Mouse (Mus musculus): ENCODE data around the gene Far1. TPM values are rescaled to one million over a fixed set of nuclear protein-coding genes. Genes with fewer than 3 reads are reported as not detected.

Gene Far1
- 52.1 and 65.3 TPM in 2 replicates for polyA plus RNA-seq (2014; fragmentation: Nextera tagmentation; extraction: Ambion mirVana)

- Histone ChIP-seq H3K4me1 (ENCODE audit: control insufficient read depth, insufficient read depth, low read length) (peaks cover 10% of the 10 kb centered on the region; the same call in 1 of the 2 replicates), H3K27ac (ENCODE audit: low read depth, low read length) (peak within 1 kb of the TSS; percentile 81), H3K9ac (ENCODE audit: low read depth, low read length) (peak within 1 kb of the TSS; percentile 97), H3K36me3 (ENCODE audit: control insufficient read depth, insufficient read depth, low read length) (no peaks in the 10 kb centered on the region), H3K4me2 (peak within 1 kb of the TSS; percentile 95), H3K27me3 (ENCODE audit: control insufficient read depth, insufficient read depth, low read length) (no peaks in the 10 kb centered on the region), H3K4me3 (ENCODE audit: low read depth, low read length) (peak within 1 kb of the TSS; percentile 99), H3K9me3 (replicated peaks; ENCODE audit: control insufficient read depth, low read length) (no peaks in the 10 kb centered on the region)
- peak; percentile 99 for ATAC-seq (replicated peaks; ENCODE audit: insufficient number of reproducible peaks, low FRiP score, low TSS enrichment)
- under 1% methylated on average over 71 of the region's 71 CpGs for WGBS (ENCODE audit: insufficient replicate concordance)
Measured at GRCm38 (mm10) chr7:113513286-113513962, at the start of gene Far1. TSS of gene Far1 (plus strand) at chr7:113513834.

- no peak overlapping the region for H3K9ac ChIP-seq (ENCODE audit: low read depth, low read length)
- H3K27ac ChIP-seq (ENCODE audit: low read depth, low read length) = no peak overlapping the region
- H3K27me3 ChIP-seq (ENCODE audit: control insufficient read depth, insufficient read depth, low read length) = no peaks in the 10 kb centered on the region
- no peaks in the 10 kb centered on the region for H3K9me3 ChIP-seq (replicated peaks; ENCODE audit: control insufficient read depth, low read length)
- H3K4me1 ChIP-seq (ENCODE audit: control insufficient read depth, insufficient read depth, low read length) = no peaks in the 10 kb centered on the region
- H3K4me3 ChIP-seq (ENCODE audit: low read depth, low read length) = no peak overlapping the region
- WGBS (ENCODE audit: insufficient replicate concordance) = 77% methylated on average over 3 of the region's 3 CpGs
- H3K4me2 ChIP-seq = no peak overlapping the region
- H3K36me3 ChIP-seq (ENCODE audit: control insufficient read depth, insufficient read depth, low read length) = no peaks in the 10 kb centered on the region
- ATAC-seq (replicated peaks; ENCODE audit: insufficient number of reproducible peaks, low FRiP score, low TSS enrichment) = no peak
Measured at GRCm38 (mm10) chr7:113468345-113468744, 45.3 kb upstream of the Far1 start.

DNA sequence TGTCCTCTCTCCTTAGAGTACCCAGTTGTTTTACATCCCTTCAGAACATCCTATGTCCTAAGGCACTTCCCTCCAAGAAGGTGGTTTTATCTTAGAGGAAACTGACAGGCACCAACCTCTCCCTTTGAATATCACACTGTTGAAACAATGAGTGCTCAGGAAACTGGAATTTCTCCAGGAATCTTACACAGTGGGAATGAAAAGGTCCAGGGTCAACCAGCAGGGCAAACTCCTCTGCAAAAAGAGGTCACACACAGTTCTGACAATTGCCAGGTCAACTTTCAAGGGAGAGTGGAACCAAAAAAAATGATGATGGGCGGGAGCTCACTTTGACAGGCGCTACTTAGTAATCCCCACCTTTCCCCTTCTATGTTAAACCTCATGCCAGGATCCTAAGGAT is 43.0 kb upstream of the Far1 start:
- no peak overlapping the region for H3K9ac ChIP-seq (ENCODE audit: low read depth, low read length)
- H3K4me1 ChIP-seq (ENCODE audit: control insufficient read depth, insufficient read depth, low read length) = no peaks in the 10 kb centered on the region
- H3K4me2 ChIP-seq = no peak overlapping the region
- H3K27me3 ChIP-seq (ENCODE audit: control insufficient read depth, insufficient read depth, low read length) = no peaks in the 10 kb centered on the region
- ATAC-seq (replicated peaks; ENCODE audit: insufficient number of reproducible peaks, low FRiP score, low TSS enrichment) = no peak
- H3K36me3 ChIP-seq (ENCODE audit: control insufficient read depth, insufficient read depth, low read length) = no peaks in the 10 kb centered on the region
- H3K27ac ChIP-seq (ENCODE audit: low read depth, low read length) = no peak overlapping the region
- no peaks in the 10 kb centered on the region for H3K9me3 ChIP-seq (replicated peaks; ENCODE audit: control insufficient read depth, low read length)
- 81% methylated on average over 2 of the region's 2 CpGs for WGBS (ENCODE audit: insufficient replicate concordance)
- H3K4me3 ChIP-seq (ENCODE audit: low read depth, low read length) = no peak overlapping the region

GRCm38 (mm10) chr7:113471653-113472052 is 42.0 kb upstream of the Far1 start:
- Histone ChIP-seq H3K4me3 (ENCODE audit: low read depth, low read length) (no peak overlapping the region), H3K9me3 (replicated peaks; ENCODE audit: control insufficient read depth, low read length) (no peaks in the 10 kb centered on the region), H3K9ac (ENCODE audit: low read depth, low read length) (no peak overlapping the region), H3K4me1 (ENCODE audit: control insufficient read depth, insufficient read depth, low read length) (no peaks in the 10 kb centered on the region), H3K27ac (ENCODE audit: low read depth, low read length) (no peak overlapping the region), H3K27me3 (ENCODE audit: control insufficient read depth, insufficient read depth, low read length) (no peaks in the 10 kb centered on the region), H3K4me2 (no peak overlapping the region), H3K36me3 (ENCODE audit: control insufficient read depth, insufficient read depth, low read length) (no peaks in the 10 kb centered on the region)
- 70% methylated on average over 1 of the region's 1 CpGs for WGBS (ENCODE audit: insufficient replicate concordance)
- no peak for ATAC-seq (replicated peaks; ENCODE audit: insufficient number of reproducible peaks, low FRiP score, low TSS enrichment)

- Histone ChIP-seq H3K9ac (ENCODE audit: low read depth, low read length) (no peak overlapping the region), H3K36me3 (ENCODE audit: control insufficient read depth, insufficient read depth, low read length) (no peaks in the 10 kb centered on the region), H3K27me3 (ENCODE audit: control insufficient read depth, insufficient read depth, low read length) (no peaks in the 10 kb centered on the region), H3K4me3 (ENCODE audit: low read depth, low read length) (no peak overlapping the region), H3K4me1 (ENCODE audit: control insufficient read depth, insufficient read depth, low read length) (no peaks in the 10 kb centered on the region), H3K27ac (ENCODE audit: low read depth, low read length) (no peak overlapping the region), H3K4me2 (no peak overlapping the region), H3K9me3 (replicated peaks; ENCODE audit: control insufficient read depth, low read length) (no peaks in the 10 kb centered on the region)
- 64% methylated on average over 2 of the region's 2 CpGs for WGBS (ENCODE audit: insufficient replicate concordance)
- no peak for ATAC-seq (replicated peaks; ENCODE audit: insufficient number of reproducible peaks, low FRiP score, low TSS enrichment)
Measured at GRCm38 (mm10) chr7:113495792-113496191, 17.8 kb upstream of the Far1 start.

DNA sequence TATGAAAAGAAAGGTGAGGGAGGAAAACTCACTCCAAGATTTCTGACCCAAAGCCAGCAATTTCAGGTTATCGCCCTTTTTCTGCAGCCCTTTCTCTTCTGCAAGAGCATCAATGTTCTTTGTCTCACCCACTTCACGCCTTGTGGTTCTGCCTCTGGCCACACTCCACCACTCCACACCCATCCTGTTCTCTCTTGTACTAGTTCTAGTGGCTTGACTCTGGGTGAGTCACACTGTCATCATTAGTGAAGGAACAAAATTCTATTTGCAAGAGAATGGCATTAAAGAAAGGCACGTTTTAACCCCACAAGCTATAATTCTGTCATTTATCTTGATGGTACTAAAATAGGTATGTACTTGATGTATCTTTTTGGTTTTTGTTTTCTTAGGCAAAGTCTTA is 15.2 kb upstream of the Far1 start:
- ATAC-seq (replicated peaks; ENCODE audit: insufficient number of reproducible peaks, low FRiP score, low TSS enrichment) = no peak
- H3K9me3 ChIP-seq (replicated peaks; ENCODE audit: control insufficient read depth, low read length) = no peaks in the 10 kb centered on the region
- H3K9ac ChIP-seq (ENCODE audit: low read depth, low read length) = no peak overlapping the region
- H3K4me3 ChIP-seq (ENCODE audit: low read depth, low read length) = no peak overlapping the region
- H3K4me1 ChIP-seq (ENCODE audit: control insufficient read depth, insufficient read depth, low read length) = no peaks in the 10 kb centered on the region
- no peaks in the 10 kb centered on the region for H3K27me3 ChIP-seq (ENCODE audit: control insufficient read depth, insufficient read depth, low read length)
- WGBS (ENCODE audit: insufficient replicate concordance) = 67% methylated on average over 3 of the region's 3 CpGs
- no peaks in the 10 kb centered on the region for H3K36me3 ChIP-seq (ENCODE audit: control insufficient read depth, insufficient read depth, low read length)
- H3K27ac ChIP-seq (ENCODE audit: low read depth, low read length) = no peak overlapping the region
- no peak overlapping the region for H3K4me2 ChIP-seq

DNA sequence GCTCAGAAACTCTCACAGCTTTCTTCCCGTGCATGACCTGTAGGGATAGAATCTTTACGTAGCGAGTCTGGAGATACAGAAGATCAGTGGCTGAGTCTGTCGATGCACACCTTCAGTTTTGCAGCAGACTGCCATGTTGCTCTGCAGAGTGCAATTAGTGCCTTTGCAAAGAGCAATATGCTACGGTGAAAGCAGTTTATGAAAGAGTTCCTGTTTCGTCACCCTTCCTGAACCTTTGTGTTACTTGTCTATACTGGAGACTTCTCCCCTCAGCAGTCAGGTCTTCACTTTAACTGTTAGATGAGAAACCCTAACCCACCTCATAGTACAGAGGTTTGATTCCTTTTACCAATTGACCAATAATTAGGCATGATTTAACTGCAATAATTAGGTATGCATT is 13.8 kb upstream of the Far1 start:
- Histone ChIP-seq H3K36me3 (ENCODE audit: control insufficient read depth, insufficient read depth, low read length) (no peaks in the 10 kb centered on the region), H3K27me3 (ENCODE audit: control insufficient read depth, insufficient read depth, low read length) (no peaks in the 10 kb centered on the region), H3K27ac (ENCODE audit: low read depth, low read length) (no peak overlapping the region), H3K4me3 (ENCODE audit: low read depth, low read length) (no peak overlapping the region), H3K9ac (ENCODE audit: low read depth, low read length) (no peak overlapping the region), H3K4me1 (ENCODE audit: control insufficient read depth, insufficient read depth, low read length) (no peaks in the 10 kb centered on the region), H3K4me2 (no peak overlapping the region), H3K9me3 (replicated peaks; ENCODE audit: control insufficient read depth, low read length) (no peaks in the 10 kb centered on the region)
- no peak for ATAC-seq (replicated peaks; ENCODE audit: insufficient number of reproducible peaks, low FRiP score, low TSS enrichment)
- WGBS (ENCODE audit: insufficient replicate concordance) = 81% methylated on average over 6 of the region's 6 CpGs

GRCm38 (mm10) chr7:113502453-113502852 is 11.2 kb upstream of the Far1 start:
- Histone ChIP-seq H3K36me3 (ENCODE audit: control insufficient read depth, insufficient read depth, low read length) (no peaks in the 10 kb centered on the region), H3K9ac (ENCODE audit: low read depth, low read length) (no peak overlapping the region), H3K4me1 (ENCODE audit: control insufficient read depth, insufficient read depth, low read length) (no peaks in the 10 kb centered on the region), H3K4me3 (ENCODE audit: low read depth, low read length) (no peak overlapping the region), H3K9me3 (replicated peaks; ENCODE audit: control insufficient read depth, low read length) (no peaks in the 10 kb centered on the region), H3K4me2 (no peak overlapping the region), H3K27ac (ENCODE audit: low read depth, low read length) (no peak overlapping the region), H3K27me3 (ENCODE audit: control insufficient read depth, insufficient read depth, low read length) (no peaks in the 10 kb centered on the region)
- no peak for ATAC-seq (replicated peaks; ENCODE audit: insufficient number of reproducible peaks, low FRiP score, low TSS enrichment)
- WGBS (ENCODE audit: insufficient replicate concordance) = 50% methylated on average over 3 of the region's 3 CpGs

DNA sequence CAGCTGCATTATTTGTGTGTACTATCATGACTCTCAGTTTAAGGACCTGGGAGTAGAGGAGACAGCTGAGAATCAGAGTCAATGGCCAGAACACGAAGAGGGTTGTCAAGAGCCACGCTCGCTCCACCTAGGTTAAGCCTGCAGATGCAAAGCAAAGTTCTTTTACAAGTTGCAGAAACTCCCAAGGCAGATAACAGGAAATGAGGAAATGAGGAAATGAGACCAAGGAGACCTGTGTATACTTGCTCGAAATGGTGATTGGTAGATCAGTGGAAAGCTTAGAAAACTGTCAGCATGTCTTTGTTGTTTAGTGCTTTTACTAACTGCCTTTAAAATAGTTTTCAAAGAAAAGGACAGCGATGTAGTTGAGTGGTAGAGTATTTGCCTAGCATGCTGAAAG is 8.6 kb upstream of the Far1 start:
- ATAC-seq (replicated peaks; ENCODE audit: insufficient number of reproducible peaks, low FRiP score, low TSS enrichment) = no peak
- H3K9me3 ChIP-seq (replicated peaks; ENCODE audit: control insufficient read depth, low read length) = no peaks in the 10 kb centered on the region
- 58% methylated on average over 5 of the region's 5 CpGs for WGBS (ENCODE audit: insufficient replicate concordance)

More for the DNA sequence above, 8.6 kb upstream of the Far1 start:
- Histone ChIP-seq H3K27me3 (ENCODE audit: control insufficient read depth, insufficient read depth, low read length) (no peaks in the 10 kb centered on the region), H3K4me1 (ENCODE audit: control insufficient read depth, insufficient read depth, low read length) (no peaks in the 10 kb centered on the region), H3K27ac (ENCODE audit: low read depth, low read length) (no peak overlapping the region), H3K4me2 (no peak overlapping the region), H3K9ac (ENCODE audit: low read depth, low read length) (no peak overlapping the region), H3K36me3 (ENCODE audit: control insufficient read depth, insufficient read depth, low read length) (no peaks in the 10 kb centered on the region), H3K4me3 (ENCODE audit: low read depth, low read length) (no peak overlapping the region)
